In the genomic region with DNA sequence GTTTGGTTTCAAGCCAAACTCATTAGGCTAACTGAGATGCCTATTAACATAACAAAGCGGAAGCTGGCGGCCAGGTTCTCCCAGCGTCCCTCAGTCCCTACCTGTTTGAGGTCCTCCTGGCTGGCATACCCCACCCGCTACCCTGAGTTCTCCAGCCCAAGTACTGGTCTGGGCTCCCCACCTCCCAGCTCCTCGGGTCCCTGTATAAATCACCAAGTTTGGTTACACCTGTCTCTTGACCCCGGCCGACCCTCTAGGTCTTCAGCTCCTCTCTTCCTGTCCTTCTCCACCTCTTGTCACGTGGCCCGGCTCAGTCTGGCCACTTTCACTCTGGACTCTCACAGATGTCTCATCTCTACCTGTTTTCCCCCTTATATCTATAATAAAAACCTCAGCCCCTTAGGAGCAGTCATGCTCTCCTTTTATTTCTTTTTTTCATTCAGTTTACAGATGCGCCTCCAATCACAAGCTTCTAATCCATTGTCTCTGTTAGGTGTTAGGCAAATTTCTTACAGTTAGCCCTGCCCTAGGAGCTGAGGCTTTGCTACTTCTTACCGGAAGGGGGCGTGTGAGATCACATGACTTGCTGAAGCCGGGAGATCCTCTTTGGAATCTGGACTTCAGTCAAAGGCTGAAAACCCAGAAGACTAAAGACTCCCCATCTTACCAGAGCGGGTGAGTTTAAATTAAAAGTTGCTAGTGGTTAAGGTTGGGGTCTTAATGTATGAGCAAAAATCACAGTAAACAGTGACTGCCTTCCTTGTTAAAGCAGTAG, we compare ENCODE assay signal across 9 mouse cellular contexts. TPM values are rescaled to one million over a fixed set of nuclear protein-coding genes. Genes with fewer than 3 reads are reported as not detected.
A peak's percentile ranks its signal among the peaks of the same experiment; 100 is the strongest.
DNase-seq lines count a peak whose midpoint lies in the region; ATAC-seq and TF ChIP-seq lines count a peak whose summit lies in the region.
"Had no signal": no experiment of that assay in that cellular context is flagged by ENCODE, and none has a peak within 500 bp of the region (broad histone marks: within the 10 kb centered on the region; RNA-seq: fewer than 3 reads in every experiment).

No protein-coding gene starts in this region.

- H3K4me3 ChIP-seq in embryonic facial prominence, embryonic 10.5 days = no peak overlapping the region; the same call in 1 of the 2 replicates
- peak overlapping the region; percentile 12 to 22; a peak in 3 of 4 replicates for H3K4me3 ChIP-seq in heart, embryonic 14.5 days (ENCODE audit: control insufficient read depth in 1 of 2, insufficient read depth in 1 of 2, low read depth in 1 of 2, low read length in 2 of 2)
- H3K4me3 ChIP-seq in kidney, postnatal 0 days (replicated peaks; ENCODE audit: low read depth, low read length) = peak overlapping the region; percentile 5; the same call in 1 of the 2 replicates

- WGBS in embryonic facial prominence, embryonic 10.5 days = 10% methylated on average over 14 of the region's 14 CpGs
- WGBS in heart, embryonic 14.5 days = 16% methylated on average over 14 of the region's 14 CpGs
- 11% methylated on average over 14 of the region's 14 CpGs for WGBS in kidney, postnatal 0 days

- H3K27ac ChIP-seq in embryonic facial prominence, embryonic 10.5 days (replicated peaks) = no peak overlapping the region; the same call in 1 of the 2 replicates
- H3K27ac ChIP-seq in heart, embryonic 14.5 days (replicated peaks in 1 of 2; ENCODE audit: control insufficient read depth in 1 of 2, insufficient read depth in 1 of 2, low read depth in 2 of 2, low read length in 2 of 2) = no peak overlapping the region
- no peak overlapping the region for H3K27ac ChIP-seq in kidney, postnatal 0 days

- DNase-seq in cerebellum, adult 11-12 months = peak; percentile 48
- DNase-seq in cerebellum, adult 8-10 months = no peak
- peak; percentile 95 for DNase-seq in R1 (ENCODE audit: low read depth, low spot score)
- peak; percentile 55 for DNase-seq in embryonic facial prominence, embryonic 10.5 days (ENCODE audit: low spot score)
- peak; percentile 89 for DNase-seq in kidney, postnatal 0 days (ENCODE audit: low spot score)
- DNase-seq in lung, postnatal 14 days = peak; percentile 72
- peak; percentile 82 for DNase-seq in retina, postnatal 1 day

- peak; percentile 38; the same call in 1 of the 2 replicates for ATAC-seq in heart, embryonic 14.5 days (ENCODE audit: insufficient number of reproducible peaks, insufficient read depth, low FRiP score, low read depth)
- ATAC-seq in kidney, postnatal 0 days (replicated peaks; ENCODE audit: low FRiP score, low read depth) = peak; percentile 79

- peak; percentile 87 for TF ChIP-seq CTCF in kidney, postnatal 0 days (IDR thresholded peaks at IDR 0.05; ENCODE audit: low read depth)

- H3K9ac ChIP-seq in heart, embryonic 14.5 days (ENCODE audit: low read length) = 0 out of 2 replicates have a peak overlapping the region, but pooled peaks have one; percentile 1
- no peak overlapping the region for H3K9ac ChIP-seq in kidney, postnatal 0 days (ENCODE audit: low read depth, low read length)

- no peaks in the 10 kb centered on the region for H3K9me3 ChIP-seq in embryonic facial prominence, embryonic 10.5 days
- no peaks in the 10 kb centered on the region for H3K9me3 ChIP-seq in heart, embryonic 14.5 days (ENCODE audit: control insufficient read depth, low read length)
- H3K9me3 ChIP-seq in kidney, postnatal 0 days (replicated peaks; ENCODE audit: low read length) = no peaks in the 10 kb centered on the region
- H3K9me3 ChIP-seq: G1E had no signal

- H3K4me1 ChIP-seq in embryonic facial prominence, embryonic 10.5 days = peaks cover 13% of the 10 kb centered on the region
- H3K4me1 ChIP-seq in heart, embryonic 14.5 days (ENCODE audit: control insufficient read depth in 2 of 2, insufficient read depth in 2 of 2, low read length in 2 of 2) = no peaks in the 10 kb centered on the region; a peak in 1 of 4 replicates
- H3K4me1 ChIP-seq in kidney, postnatal 0 days (replicated peaks; ENCODE audit: insufficient read depth, low read length) = no peaks in the 10 kb centered on the region

- H3K27me3 ChIP-seq in embryonic facial prominence, embryonic 10.5 days (replicated peaks; ENCODE audit: low read depth, poor library complexity, severe bottlenecking) = no peaks in the 10 kb centered on the region
- H3K27me3 ChIP-seq in heart, embryonic 14.5 days (ENCODE audit: control insufficient read depth, insufficient read depth, low read length) = no peaks in the 10 kb centered on the region
- H3K27me3 ChIP-seq in kidney, postnatal 0 days (ENCODE audit: insufficient read depth, low read length) = no peaks in the 10 kb centered on the region

- no peaks in the 10 kb centered on the region for H3K36me3 ChIP-seq in embryonic facial prominence, embryonic 10.5 days (replicated peaks)
- H3K36me3 ChIP-seq in heart, embryonic 14.5 days (ENCODE audit: control insufficient read depth, insufficient read depth, low read length) = no peaks in the 10 kb centered on the region; the same call in 1 of the 2 replicates
- 0 out of 2 replicates have a peak, but pooled peaks cover 4% of the 10 kb centered on the region for H3K36me3 ChIP-seq in kidney, postnatal 0 days (ENCODE audit: insufficient read depth, low read length)
- H3K36me3 ChIP-seq: G1E had no signal

- peak overlapping the region; percentile 58 for H3K4me2 ChIP-seq in heart, embryonic 14.5 days (ENCODE audit: low read length)
- peak overlapping the region; percentile 43 for H3K4me2 ChIP-seq in kidney, postnatal 0 days (ENCODE audit: low read length)

RNA-seq across cellular contexts. Expression of a gene that starts 7.5 kb away (rescaled TPM):
- 813 and 858 TPM in 2 replicates for polyA plus RNA-seq in embryonic facial prominence, embryonic 10.5 days (2016; fragmentation: Nextera tagmentation; extraction: Ambion mirVana)
- polyA plus RNA-seq in heart, embryonic 14.5 days (2014; fragmentation: Nextera tagmentation; extraction: Ambion mirVana) = 220 and 251 TPM in 2 replicates
- 286 and 317 TPM in 2 replicates for polyA plus RNA-seq in kidney, postnatal 0 days (2015; fragmentation: Nextera tagmentation; extraction: Ambion mirVana)

RNA-seq across cellular contexts. Expression of a gene that starts 21.2 kb away (rescaled TPM):
- 39.0 and 43.7 TPM in 2 replicates for polyA plus RNA-seq in embryonic facial prominence, embryonic 10.5 days (2016; fragmentation: Nextera tagmentation; extraction: Ambion mirVana)
- 28.4 and 28.6 TPM in 2 replicates for polyA plus RNA-seq in heart, embryonic 14.5 days (2014; fragmentation: Nextera tagmentation; extraction: Ambion mirVana)
- polyA plus RNA-seq in kidney, postnatal 0 days (2015; fragmentation: Nextera tagmentation; extraction: Ambion mirVana) = 19.1 and 22.5 TPM in 2 replicates

RNA-seq across cellular contexts. Expression of a gene that starts 46.9 kb away (rescaled TPM):
- 2.0 and 2.2 TPM in 2 replicates for polyA plus RNA-seq in embryonic facial prominence, embryonic 10.5 days (2016; fragmentation: Nextera tagmentation; extraction: Ambion mirVana)
- 2.1 and 2.5 TPM in 2 replicates for polyA plus RNA-seq in heart, embryonic 14.5 days (2014; fragmentation: Nextera tagmentation; extraction: Ambion mirVana)
- 21.2 and 23.5 TPM in 2 replicates for polyA plus RNA-seq in kidney, postnatal 0 days (2015; fragmentation: Nextera tagmentation; extraction: Ambion mirVana)
- polyA plus RNA-seq: G1E had no signal
